Mouse (Mus musculus) lung, adult 10 weeks (tissue): Measurements from ENCODE around the gene Tmem179b. TPM values are rescaled to one million over a fixed set of nuclear protein-coding genes. Genes with fewer than 3 reads are reported as not detected.

Experiments
- polyA plus RNA-seq: library from polyadenylated mRNA; stranded (reverse); fragments of 350-450 nt; fragmentation: Illumina TruSeq; extraction: RNeasy Lipid Tissue Mini Kit (QIAGEN cat#74804); gene quantifications from one replicate; pipeline ENCODE4 v1.2.3, GENCODE M21; 2014; ENCODE audit warnings: low read depth, low replicate concordance; ENCODE audit not compliant: insufficient read depth

Tmem179b gene
- polyA plus RNA-seq, 1 experiment from 2014 or later: 59.3 TPM

Other genes starting within 250 kb of the Tmem179b start
- gene Slc22a8, start 183.2 kb downstream of the Tmem179b start, polyA plus RNA-seq: not detected
- gene Slc22a6, start 156.4 kb downstream of the Tmem179b start, polyA plus RNA-seq: not detected
- 0.19 TPM for gene Chrm1, start 110.7 kb downstream of the Tmem179b start, polyA plus RNA-seq
- 184 TPM for gene Slc3a2, start 51.1 kb downstream of the Tmem179b start, polyA plus RNA-seq
- 29.3 TPM for gene Wdr74, start 38.6 kb downstream of the Tmem179b start, polyA plus RNA-seq
- gene 1700092M07Rik, start 33.7 kb downstream of the Tmem179b start, polyA plus RNA-seq: not detected
- 52.5 TPM for gene Stx5a, start 33.1 kb downstream of the Tmem179b start, polyA plus RNA-seq
- 135 TPM for gene Nxf1, start 17.4 kb downstream of the Tmem179b start, polyA plus RNA-seq
- 124 TPM for gene Tmem223, start 3.5 kb downstream of the Tmem179b start, polyA plus RNA-seq
- gene Taf6l, start 11.9 kb upstream of the Tmem179b start, polyA plus RNA-seq: 4.5 TPM
- gene Polr2g, start 24.1 kb upstream of the Tmem179b start, polyA plus RNA-seq: 97.1 TPM
- 1.6 TPM for gene Zbtb3, start 28.1 kb upstream of the Tmem179b start, polyA plus RNA-seq
- gene Ttc9c, start 44.9 kb upstream of the Tmem179b start, polyA plus RNA-seq: 10.6 TPM
- gene Hnrnpul2, start 45.5 kb upstream of the Tmem179b start, polyA plus RNA-seq: 37.3 TPM
- not detected for gene AC129217.1, start 55.3 kb upstream of the Tmem179b start, polyA plus RNA-seq
- 60.1 TPM for gene Bscl2, start 63.0 kb upstream of the Tmem179b start, polyA plus RNA-seq
- not detected for gene Gng3, start 64.7 kb upstream of the Tmem179b start, polyA plus RNA-seq
- gene Lrrn4cl, start 76.3 kb upstream of the Tmem179b start, polyA plus RNA-seq: 1.6 TPM
- 167 TPM for gene Ubxn1, start 97.0 kb upstream of the Tmem179b start, polyA plus RNA-seq
- 59.1 TPM for gene Uqcc3, start 106.5 kb upstream of the Tmem179b start, polyA plus RNA-seq
- gene Lbhd1, start 109.3 kb upstream of the Tmem179b start, polyA plus RNA-seq: 19.9 TPM
- gene Gm49403, start 109.5 kb upstream of the Tmem179b start, polyA plus RNA-seq: not detected
- 54.1 TPM for gene 1810009A15Rik, start 114.4 kb upstream of the Tmem179b start, polyA plus RNA-seq
- gene Gm49416, start 114.5 kb upstream of the Tmem179b start, polyA plus RNA-seq: not detected
- 8.7 TPM for gene Ints5, start 118.5 kb upstream of the Tmem179b start, polyA plus RNA-seq
- gene Ganab, start 123.6 kb upstream of the Tmem179b start, polyA plus RNA-seq: 51.6 TPM
- gene B3gat3, start 145.9 kb upstream of the Tmem179b start, polyA plus RNA-seq: 54.5 TPM
- gene Rom1, start 154.9 kb upstream of the Tmem179b start, polyA plus RNA-seq: 6.0 TPM
- 17.3 TPM for gene Eml3, start 155.1 kb upstream of the Tmem179b start, polyA plus RNA-seq
- 43.6 TPM for gene Mta2, start 167.4 kb upstream of the Tmem179b start, polyA plus RNA-seq
- gene Tut1, start 179.4 kb upstream of the Tmem179b start, polyA plus RNA-seq: 8.5 TPM
- 297 TPM for gene Eef1g, start 192.6 kb upstream of the Tmem179b start, polyA plus RNA-seq
- gene Ahnak, start 214.8 kb upstream of the Tmem179b start, polyA plus RNA-seq: 67.3 TPM